Mouse (Mus musculus) v-Abl transformed pro-B cells (cell line): ENCODE results near the gene Lin7c.
"Not testable (repeated sequence)": the region's sequence is repeated elsewhere in the genome, so short reads cannot be mapped to it uniquely, and the experiment has no call there.

Source experiments
- in situ Hi-C, 2 experiments: fragments of 400-800 bp; cut with MboI; formaldehyde crosslinking; loops; one replicate each; pipeline ENCODE4 v1.15.1; 2025; ENCODE audit not compliant: unreplicated experiment in 2 of 2

Gene Lin7c

GRCm38 (mm10) chr2:109890597-109890996 is at the start of gene Lin7c:
Lin7c (plus strand) TSS chr2:109890853.
- in situ Hi-C loops = loop anchor here in 1 of 2 experiments (10.0 kb wide), 1 partner anchor 1926 kb away; no protein-coding TSS in a partner anchor

DNA sequence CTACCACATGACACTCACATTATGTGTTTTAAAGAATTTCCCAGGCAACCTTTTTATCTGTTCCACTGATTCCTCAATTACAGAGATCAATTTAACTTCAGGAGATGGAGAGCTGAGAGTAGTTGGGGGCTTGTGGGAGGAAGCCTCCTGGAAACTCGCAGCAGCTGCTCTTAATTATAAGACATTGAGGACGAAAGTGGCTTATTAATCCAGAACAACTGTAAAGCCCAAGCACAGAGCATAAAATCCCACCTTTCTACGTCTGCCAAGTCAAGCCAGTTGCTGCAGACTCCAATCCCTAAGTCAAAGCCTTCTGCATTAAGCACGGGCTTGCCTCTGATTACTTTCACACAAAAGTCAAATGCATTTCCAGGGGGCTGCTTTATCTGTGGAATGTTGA is 44.3 kb upstream of the Lin7c start:
- in situ Hi-C loops = no loop called here

DNA sequence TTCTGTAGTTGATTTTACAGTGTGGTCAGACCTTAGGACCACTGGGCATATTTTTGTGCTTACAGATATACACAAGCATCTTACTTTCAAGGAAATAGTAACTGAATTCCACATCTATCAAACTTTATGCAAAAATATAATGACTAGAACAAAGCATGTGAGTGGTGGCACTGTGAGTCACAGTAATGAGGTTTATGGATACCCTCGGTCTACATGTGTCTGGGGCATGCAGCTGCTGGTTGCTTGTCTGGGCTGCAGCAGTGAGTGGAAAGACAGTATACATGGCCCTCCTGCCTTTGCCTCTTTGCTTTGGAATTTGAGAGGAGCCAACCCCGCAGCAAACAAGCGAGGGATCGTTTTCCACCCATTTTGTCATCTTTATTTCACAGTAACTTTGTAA is 42.3 kb upstream of the Lin7c start:
- in situ Hi-C loops = no loop called here

GRCm38 (mm10) chr2:109848715-109849114 is 41.9 kb upstream of the Lin7c start:
- in situ Hi-C loops = no loop called here

DNA sequence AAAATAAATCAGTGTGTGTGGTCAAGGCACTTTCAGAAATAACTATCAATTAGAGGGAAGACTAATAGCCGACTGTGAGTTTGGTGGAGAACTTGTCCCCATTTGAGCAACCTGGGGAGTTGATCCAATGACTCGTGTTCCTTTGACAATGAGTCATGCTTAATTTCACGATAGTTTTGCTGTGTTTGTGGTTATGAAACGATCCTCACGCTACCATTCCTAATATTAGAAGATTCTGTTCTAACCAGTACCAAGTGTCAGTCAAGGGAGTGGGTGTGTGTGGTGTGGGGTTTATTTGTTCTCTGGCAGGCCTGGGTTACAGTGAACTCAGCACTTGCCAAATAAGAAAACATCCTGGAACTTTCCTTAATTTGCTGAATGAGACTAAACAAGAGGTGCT is 35.1 kb upstream of the Lin7c start:
- in situ Hi-C loops = no loop called here

DNA sequence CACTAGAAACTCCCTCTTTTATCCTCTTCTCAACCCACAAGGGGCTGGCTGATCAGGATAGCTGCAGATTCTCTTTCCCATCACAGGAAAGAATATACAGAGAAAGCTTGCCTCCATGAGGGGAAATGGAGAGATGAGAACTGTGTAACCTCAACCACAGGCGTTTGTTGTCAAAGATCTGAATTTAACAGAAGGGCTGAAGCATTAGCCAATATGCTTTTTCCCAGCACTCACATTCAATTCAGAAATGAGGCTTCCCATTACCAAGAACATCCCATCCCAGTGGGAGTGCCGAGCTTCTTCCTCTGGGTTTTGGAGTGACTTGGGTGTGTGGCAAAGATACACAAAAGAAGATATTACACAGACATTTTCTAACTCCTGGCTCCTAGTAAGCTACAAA is 31.0 kb upstream of the Lin7c start:
- in situ Hi-C loops = no loop called here

- in situ Hi-C loops = no loop called here
These were observed 29.8 kb upstream of the Lin7c start for GRCm38 (mm10) chr2:109860832-109861231.

GRCm38 (mm10) chr2:109879429-109879828 is 11.2 kb upstream of the Lin7c start:
- in situ Hi-C loops = not testable (repeated sequence)

DNA sequence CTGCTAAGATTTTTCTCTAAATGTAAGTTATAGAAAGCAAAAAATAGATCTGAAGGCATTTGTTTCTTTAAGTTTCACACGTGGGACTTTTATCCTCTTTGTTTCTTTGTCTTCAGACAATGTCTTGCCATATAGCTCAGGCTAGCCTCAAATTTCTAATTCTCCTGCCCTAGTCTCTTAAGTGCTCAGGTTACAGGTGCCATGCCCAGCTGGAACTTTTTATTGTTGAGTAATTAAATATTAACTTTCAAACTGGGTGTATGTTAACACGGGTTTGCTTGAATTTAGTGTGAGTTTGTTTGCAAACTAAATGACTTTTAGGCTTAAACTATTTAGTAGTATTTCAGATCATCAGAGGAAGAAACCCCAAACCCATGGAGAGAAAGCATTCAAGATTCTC is 9.5 kb upstream of the Lin7c start:
- in situ Hi-C loops = no loop called here

GRCm38 (mm10) chr2:109881625-109882024 is 9.0 kb upstream of the Lin7c start:
- in situ Hi-C loops = no loop called here

DNA sequence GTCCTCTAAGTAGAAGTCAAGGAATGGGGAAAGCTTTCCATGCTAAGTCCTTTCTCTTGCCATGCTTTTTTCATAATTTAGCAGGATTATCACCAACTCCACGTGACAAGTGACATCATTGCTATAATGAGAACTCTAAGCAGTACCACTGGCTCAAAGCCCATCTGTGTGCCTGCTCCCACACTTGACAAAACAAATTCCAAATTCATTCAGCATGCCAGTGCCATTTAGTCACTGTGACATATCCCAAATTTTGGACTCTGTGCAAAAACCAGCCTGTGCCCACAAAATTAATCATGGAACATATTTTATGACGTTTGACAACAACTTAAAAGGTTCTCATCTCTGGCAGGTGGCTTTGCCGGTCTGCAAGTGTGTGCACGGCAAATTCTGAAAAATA is 6.5 kb upstream of the Lin7c start:
- in situ Hi-C loops = no loop called here

DNA sequence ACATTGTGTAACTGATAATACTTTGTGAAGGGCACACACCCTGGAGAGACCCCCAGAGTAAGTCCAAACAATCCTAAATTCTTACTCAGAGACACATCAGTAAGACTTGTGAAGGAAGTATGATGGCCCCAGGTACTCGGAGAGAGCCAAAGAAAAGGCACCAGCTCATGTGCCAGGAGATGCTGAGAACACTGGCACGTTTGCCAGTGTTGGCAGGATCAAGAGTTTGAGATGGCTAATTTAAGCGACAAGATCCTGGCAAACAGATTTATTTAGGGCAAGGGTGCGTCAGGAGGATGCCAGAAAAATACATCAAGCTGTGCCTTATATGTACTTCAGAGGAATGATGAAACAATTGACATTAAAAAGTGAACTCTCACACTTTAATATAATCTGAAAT is 6.1 kb upstream of the Lin7c start:
- in situ Hi-C loops = no loop called here

GRCm38 (mm10) chr2:109890068-109890467 is 585 bp upstream of the Lin7c start:
- in situ Hi-C loops = loop anchor here in 1 of 2 experiments (10.0 kb wide), 1 partner anchor 1925 kb away; no protein-coding TSS in a partner anchor

DNA sequence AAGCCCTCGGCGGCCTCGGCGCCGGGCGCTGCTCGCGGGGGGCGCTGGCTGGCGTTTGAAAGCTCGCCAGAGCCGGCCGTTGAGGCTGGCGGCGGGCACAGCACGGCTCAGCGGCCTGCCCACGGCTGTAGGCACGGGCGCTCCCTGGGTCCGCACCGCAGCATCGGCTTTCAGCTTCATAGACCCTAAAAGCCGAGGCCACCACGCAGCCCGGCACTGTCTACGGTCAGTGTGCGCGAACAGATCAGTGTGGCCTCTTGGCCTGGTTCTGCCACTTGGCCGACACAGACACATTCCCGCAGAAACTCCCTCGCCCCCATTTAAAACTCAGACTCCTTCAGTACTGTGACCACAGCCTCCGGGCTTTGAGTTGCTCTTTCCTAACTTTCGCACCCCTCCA is 378 bp downstream of the Lin7c start:
- in situ Hi-C loops = loop anchor here in 1 of 2 experiments (10.0 kb wide), 1 partner anchor 1926 kb away; no protein-coding TSS in a partner anchor

GRCm38 (mm10) chr2:109891471-109891870 is 818 bp downstream of the Lin7c start:
- in situ Hi-C loops = loop anchor here in 1 of 2 experiments (10.0 kb wide), 1 partner anchor 1927 kb away; no protein-coding TSS in a partner anchor

GRCm38 (mm10) chr2:109896311-109896710 is 5.7 kb downstream of the Lin7c start:
- in situ Hi-C loops = loop anchor here in 1 of 2 experiments (10.0 kb wide), 1 partner anchor 1932 kb away; no protein-coding TSS in a partner anchor

DNA sequence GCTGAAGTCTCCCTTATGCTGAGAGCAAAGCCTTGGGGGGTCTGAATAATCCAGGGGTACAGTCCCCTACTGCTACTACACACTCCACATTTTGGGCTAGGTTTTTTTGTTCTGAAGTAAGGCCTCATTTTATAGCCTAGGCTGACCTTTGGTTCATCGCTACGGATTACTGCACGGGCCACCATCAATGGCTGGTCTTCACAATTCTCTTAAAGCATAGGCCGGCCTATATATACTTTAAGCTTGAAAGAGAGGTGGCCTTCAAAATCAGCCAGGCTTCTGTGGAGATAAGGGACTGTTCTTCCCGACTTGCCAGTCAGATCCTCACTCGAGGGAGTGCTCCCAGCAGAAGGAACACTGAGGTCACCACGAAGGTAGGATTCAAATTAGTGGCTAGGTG is 12.2 kb downstream of the Lin7c start:
- in situ Hi-C loops = loop anchor here (5.0 kb wide), 3 partner anchors 304 to 1159 kb away; no protein-coding TSS in a partner anchor

- in situ Hi-C loops = loop anchor here (5.0 kb wide), 3 partner anchors 303 to 1158 kb away; no protein-coding TSS in a partner anchor
These were observed 13.6 kb downstream of the Lin7c start for GRCm38 (mm10) chr2:109904171-109904821.

- in situ Hi-C loops = loop anchor here in 1 of 2 experiments (5.0 kb wide), 3 partner anchors 298 to 1073 kb away; no protein-coding TSS in a partner anchor
These were observed 18.5 kb downstream of the Lin7c start for GRCm38 (mm10) chr2:109909122-109909521.

GRCm38 (mm10) chr2:109912216-109912615 is 21.6 kb downstream of the Lin7c start:
- in situ Hi-C loops = loop anchor here in 1 of 2 experiments (5.0 kb wide), 1 partner anchor 1145 kb away; no protein-coding TSS in a partner anchor

GRCm38 (mm10) chr2:109912766-109913165 is 22.1 kb downstream of the Lin7c start:
- in situ Hi-C loops = loop anchor here in 1 of 2 experiments (5.0 kb wide), 1 partner anchor 1145 kb away; no protein-coding TSS in a partner anchor

DNA sequence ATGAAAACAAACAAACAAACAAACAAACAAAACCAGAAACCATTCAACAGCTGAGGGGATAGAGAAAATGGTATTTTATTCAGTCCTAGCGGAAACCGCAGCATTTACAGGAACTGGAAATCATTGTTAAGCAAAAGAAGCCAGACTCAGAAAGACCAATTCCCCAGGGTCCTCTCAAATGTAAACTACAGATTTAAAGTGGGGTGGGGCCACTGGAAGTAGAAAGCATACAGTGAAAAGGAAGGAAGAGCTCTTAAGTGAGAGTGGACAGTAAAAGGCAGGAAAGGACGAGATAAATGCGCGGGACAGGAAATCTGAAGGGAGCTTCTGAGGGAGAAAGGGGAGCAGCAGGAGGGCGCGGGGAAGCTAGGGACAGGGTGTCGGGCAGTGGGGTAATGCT is 22.6 kb downstream of the Lin7c start:
- in situ Hi-C loops = loop anchor here in 1 of 2 experiments (5.0 kb wide), 1 partner anchor 1144 kb away; no protein-coding TSS in a partner anchor
